Comparison of ENCODE assay signal across 9 mouse cellular contexts in genomic region chrX:61653077-61653476, GRCm38 (mm10). TPM values are rescaled to one million over a fixed set of nuclear protein-coding genes. Genes with fewer than 3 reads are reported as not detected.
DNase-seq lines count a peak whose midpoint lies in the region; ATAC-seq and TF ChIP-seq lines count a peak whose summit lies in the region.
"Had no signal": no experiment of that assay in that cellular context is flagged by ENCODE, and none has a peak within 500 bp of the region (broad histone marks: within the 10 kb centered on the region; RNA-seq: fewer than 3 reads in every experiment).

No protein-coding gene starts in this region.

- WGBS in liver, embryonic 14.5 days (ENCODE audit: insufficient replicate concordance), result 26% methylated on average over 3 of the region's 3 CpGs
- 31% methylated on average over 3 of the region's 3 CpGs for WGBS in liver, embryonic 12.5 days (ENCODE audit: insufficient replicate concordance)

- H3K4me3 ChIP-seq in liver, embryonic 14.5 days (ENCODE audit: insufficient read depth in 1 of 2, low read depth in 2 of 2, low read length in 2 of 2), result no peak overlapping the region
- H3K4me3 ChIP-seq in liver, embryonic 12.5 days, result no peak overlapping the region
- H3K4me3 ChIP-seq: liver, embryonic 13.5 days had no signal

- no peak for ATAC-seq in liver, embryonic 14.5 days (ENCODE audit: insufficient read depth)
- no peak for ATAC-seq in liver, embryonic 12.5 days

- H3K9ac ChIP-seq in liver, embryonic 14.5 days (replicated peaks), result no peak overlapping the region
- no peak overlapping the region for H3K9ac ChIP-seq in liver, embryonic 12.5 days
- H3K9ac ChIP-seq: liver, embryonic 13.5 days had no signal

- H3K9me3 ChIP-seq in liver, embryonic 14.5 days (ENCODE audit: control insufficient read depth, low read length), result no peaks in the 10 kb centered on the region
- no peaks in the 10 kb centered on the region for H3K9me3 ChIP-seq in liver, embryonic 12.5 days (replicated peaks)
- H3K9me3 ChIP-seq: liver, embryonic 13.5 days had no signal

- H3K27me3 ChIP-seq in liver, embryonic 14.5 days (ENCODE audit: control insufficient read depth, insufficient read depth, low read length), result no peaks in the 10 kb centered on the region
- H3K27me3 ChIP-seq in liver, embryonic 12.5 days (replicated peaks), result no peaks in the 10 kb centered on the region
- H3K27me3 ChIP-seq: liver, embryonic 13.5 days had no signal

- no peaks in the 10 kb centered on the region for H3K36me3 ChIP-seq in liver, embryonic 14.5 days (replicated peaks; ENCODE audit: control insufficient read depth, insufficient read depth, low read depth)
- no peaks in the 10 kb centered on the region for H3K36me3 ChIP-seq in liver, embryonic 12.5 days
- H3K36me3 ChIP-seq: liver, embryonic 13.5 days had no signal

- H3K4me1 ChIP-seq in liver, embryonic 14.5 days (replicated peaks; ENCODE audit: control insufficient read depth in 2 of 2, insufficient read depth in 2 of 2, low read length in 1 of 2), result no peaks in the 10 kb centered on the region
- no peaks in the 10 kb centered on the region for H3K4me1 ChIP-seq in liver, embryonic 12.5 days
- H3K4me1 ChIP-seq: liver, embryonic 13.5 days had no signal

- no peak overlapping the region for H3K27ac ChIP-seq in liver, embryonic 14.5 days
- H3K27ac ChIP-seq in liver, embryonic 12.5 days, result no peak overlapping the region
- H3K27ac ChIP-seq: liver, embryonic 13.5 days had no signal

- peak; percentile 12 for DNase-seq in adrenal gland, postnatal 10 days
- DNase-seq in adrenal gland, postnatal 4 days (ENCODE audit: low spot score in 2 of 2), result no peak
- DNase-seq in liver, embryonic 14.5 days (ENCODE audit: low read depth in 3 of 3, low spot score in 3 of 3), result no peak
- peak; percentile 27 to 28 for DNase-seq in cerebellum, adult 18-20 months
- peak; percentile 11 for DNase-seq in layer of hippocampus, adult 9-11 months
- no peak for DNase-seq in gastrocnemius, postnatal 25 days
- no peak for DNase-seq in urinary bladder, postnatal 4 days (ENCODE audit: low spot score in 2 of 2)
- DNase-seq: liver, embryonic 13.5 days had no signal

- no peak overlapping the region for H3K4me2 ChIP-seq in liver, embryonic 14.5 days (ENCODE audit: low read depth)
- H3K4me2 ChIP-seq in liver, embryonic 12.5 days, result no peak overlapping the region
- H3K4me2 ChIP-seq: liver, embryonic 13.5 days had no signal

- peak; percentile 29; the same call in 1 of the 2 replicates for TF ChIP-seq CTCF in liver, embryonic 14.5 days (IDR thresholded peaks at IDR 0.05; ENCODE audit: low read depth)

- TF ChIP-seq EP300 in liver, embryonic 14.5 days (IDR thresholded peaks at IDR 0.05; ENCODE audit: low read depth), result no peak

RNA-seq across cellular contexts. Expression of gene Ldoc1, which starts 56.2 kb away (rescaled TPM):
- total RNA-seq in adrenal gland, postnatal 10 days (2021), result 1 to 10 TPM; 1.0 to 2.0 TPM
- total RNA-seq in adrenal gland, postnatal 4 days (2021), result 1 to 10 TPM; 5.5 to 6.1 TPM
- polyA plus RNA-seq in liver, embryonic 14.5 days (2012; rRNA removed), result 0.02 and 0.06 TPM in 2 replicates
- 0.06 and 0.09 TPM in 2 replicates for polyA plus RNA-seq in liver, embryonic 14.5 days (2014; fragmentation: Nextera tagmentation; extraction: Ambion mirVana)
- 0.29 and 0.38 TPM in 2 replicates for polyA plus RNA-seq in liver, embryonic 12.5 days (2016; fragmentation: Nextera tagmentation; extraction: Ambion mirVana)
- not detected for total RNA-seq in gastrocnemius, postnatal 25 days (2021)

Comparison
In these comparisons a context has a peak if more than half of its experiments do, and no peak if none do; other contexts are left out.
1. DNase-seq: peak in adrenal gland, postnatal 10 days (single experiment), cerebellum, adult 18-20 months (2 of 2) and layer of hippocampus, adult 9-11 months (single experiment); none in adrenal gland, postnatal 4 days (0 of 2), liver, embryonic 14.5 days (0 of 3), gastrocnemius, postnatal 25 days (single experiment) and urinary bladder, postnatal 4 days (0 of 2).